Mouse (Mus musculus) stomach, postnatal 0 days (tissue): ENCODE measurements around the gene U2surp.
A peak's percentile ranks its signal among the peaks of the same experiment; 100 is the strongest.

Source experiments
- CTCF ChIP-seq: IDR thresholded peaks from 2 replicates; pipeline ENCODE4 v1.5.1; 2016; ENCODE audit warnings: antibody characterized with exemption, low read depth, mild to moderate bottlenecking, moderate library complexity
- EP300 ChIP-seq: optimal IDR thresholded peaks from 2 replicates; pipeline ENCODE3; 2016; ENCODE audit warnings: antibody characterized with exemption

GRCm38 (mm10) chr9:95413911-95414310, 97.9 kb downstream of the U2surp start:
- peak; percentile 35 for TF ChIP-seq CTCF
- TF ChIP-seq EP300 = no peak
